Mouse (Mus musculus): ENCODE measurements at regions not wholly inside any gene's neighbourhood (a gene's known extent, or its start where the extent isn't known, plus 50 kb on each side); places are given as distances from the start of the nearest gene placed in this dataset.
"Not testable (repeated sequence)": the region's sequence is repeated elsewhere in the genome, so short reads cannot be mapped to it uniquely, and the experiment has no call there.

- no peak for DNase-seq (ENCODE audit: low read depth)
Observed at GRCm38 (mm10) chr5:134046086-134046485, 53.4 kb upstream of the Castor2 start.

- DNase-seq (ENCODE audit: low read depth): not testable (repeated sequence)
Observed at GRCm38 (mm10) chr5:134042938-134043337, 56.6 kb upstream of the Castor2 start.

GRCm38 (mm10) chr5:134027316-134027966 lies 72.1 kb upstream of the Castor2 start:
- no peak for DNase-seq (ENCODE audit: low read depth)

GRCm38 (mm10) chr5:134019651-134020432 lies 79.7 kb upstream of the Castor2 start:
- DNase-seq (ENCODE audit: low read depth): no peak

- DNase-seq (ENCODE audit: low read depth): no peak
Observed at GRCm38 (mm10) chr5:134014257-134015163, 85.0 kb upstream of the Castor2 start.

GRCm38 (mm10) chr5:134013206-134013605 lies 86.3 kb upstream of the Castor2 start:
- DNase-seq (ENCODE audit: low read depth): no peak

- DNase-seq (ENCODE audit: low read depth): no peak
Observed at GRCm38 (mm10) chr5:134009843-134010242, 89.7 kb upstream of the Castor2 start.

GRCm38 (mm10) chr5:134007127-134007771 lies 92.3 kb upstream of the Castor2 start:
- DNase-seq (ENCODE audit: low read depth): no peak

- DNase-seq (ENCODE audit: low read depth): peak; percentile 49
Observed at GRCm38 (mm10) chr5:134006470-134007126, 92.9 kb upstream of the Castor2 start.

- DNase-seq (ENCODE audit: low read depth): no peak
Observed at GRCm38 (mm10) chr5:134006001-134006400, 93.5 kb upstream of the Castor2 start.

- DNase-seq (ENCODE audit: low read depth): no peak
Observed at GRCm38 (mm10) chr5:134000100-134000499, 99.4 kb upstream of the Castor2 start.

- no peak for DNase-seq (ENCODE audit: low read depth)
Observed at GRCm38 (mm10) chr5:133999698-134000097, 99.8 kb upstream of the Castor2 start.

- DNase-seq (ENCODE audit: low read depth): no peak
Observed at GRCm38 (mm10) chr5:133991994-133992393, 107.5 kb upstream of the Castor2 start.

- DNase-seq (ENCODE audit: low read depth): no peak
Observed at GRCm38 (mm10) chr5:133991556-133991955, 108.0 kb upstream of the Castor2 start.

- DNase-seq (ENCODE audit: low read depth): no peak
Observed at GRCm38 (mm10) chr5:133983249-133983966, 116.1 kb upstream of the Castor2 start.

- no peak for DNase-seq (ENCODE audit: low read depth)
Observed at GRCm38 (mm10) chr5:133970421-133970914, 129.0 kb upstream of the Castor2 start.

- no peak for DNase-seq (ENCODE audit: low read depth)
Observed at GRCm38 (mm10) chr5:133963301-133963700, 136.2 kb upstream of the Castor2 start.

GRCm38 (mm10) chr5:133940841-133941240 lies 158.7 kb upstream of the Castor2 start:
- DNase-seq (ENCODE audit: low read depth): no peak

GRCm38 (mm10) chr5:133940030-133940429 lies 159.5 kb upstream of the Castor2 start:
- no peak for DNase-seq (ENCODE audit: low read depth)

Data from naive thymus-derived CD4-positive, alpha-beta T cell, adult 2 months (primary cell).